Mouse (Mus musculus) MEL (cell line): ENCODE results near the gene Acvr1b. TPM values are rescaled to one million over a fixed set of nuclear protein-coding genes. Genes with fewer than 3 reads are reported as not detected.

Experiments
- DNase-seq: peaks from one replicate; pipeline ENCODE4 v3.0.0; 2011; ENCODE audit warnings: low read depth, low spot score
- H3K27ac ChIP-seq: 2 replicates; pipeline ENCODE4 v1.5.1; 2012; ENCODE audit warnings: low read depth, mild to moderate bottlenecking, control low read depth, low read length, moderate library complexity; ENCODE audit not compliant: control insufficient read depth
- H3K27me3 ChIP-seq, 2 experiments: fragments of 150-350 bp in 1 of 2; sonication (generic) in 1 of 2; 2 replicates each; pipeline ENCODE4 v1.6.1; 2012; ENCODE audit warnings: low read length in 2 of 2, mild to moderate bottlenecking in 2 of 2, improper control_type of control experiment in 1 of 2, moderate library complexity in 1 of 2; ENCODE audit not compliant: insufficient read depth in 2 of 2, control insufficient read depth in 1 of 2
- H3K36me3 ChIP-seq, 2 experiments: 2 replicates each; pipeline ENCODE4 v1.6.1; 2012 to 2014; ENCODE audit warnings: low read length in 2 of 2, improper control_type of control experiment in 1 of 2, inconsistent platforms in 1 of 2, mild to moderate bottlenecking in 1 of 2; ENCODE audit not compliant: insufficient read depth in 2 of 2, control insufficient read depth in 1 of 2
- H3K4me1 ChIP-seq, 2 experiments: fragments of 150-350 bp in 1 of 2; sonication (generic) in 1 of 2; 2 replicates each; pipeline ENCODE4 v1.6.1; 2012; ENCODE audit warnings: low read length in 2 of 2, improper control_type of control experiment in 1 of 2, mild to moderate bottlenecking in 1 of 2; ENCODE audit not compliant: insufficient read depth in 2 of 2, control insufficient read depth in 1 of 2
- H3K4me3 ChIP-seq, 2 experiments: fragments of 150-350 bp in 1 of 2; sonication (generic) in 1 of 2; 2 replicates each; pipeline ENCODE4 v1.5.1; 2012; ENCODE audit warnings: low read depth in 2 of 2, low read length in 2 of 2, mild to moderate bottlenecking in 2 of 2, moderate library complexity in 2 of 2, control low read depth in 1 of 2, improper control_type of control experiment in 1 of 2; ENCODE audit not compliant: control insufficient read depth in 1 of 2, insufficient read depth in 1 of 2
- H3K79me2 ChIP-seq: 2 replicates; pipeline ENCODE4 v1.6.1; 2012; ENCODE audit warnings: mild to moderate bottlenecking, low read length, moderate library complexity; ENCODE audit not compliant: control insufficient read depth, poor library complexity, insufficient read depth
- H3K9ac ChIP-seq: 2 replicates; pipeline ENCODE4 v1.6.1; 2012; ENCODE audit warnings: low read depth, mild to moderate bottlenecking, control low read depth, low read length, moderate library complexity; ENCODE audit not compliant: control insufficient read depth, poor library complexity, severe bottlenecking
- H3K9me3 ChIP-seq: fragments of 150-350 bp; sonication (generic); replicated peaks from 2 replicates; pipeline ENCODE4 v1.6.1; 2012; ENCODE audit warnings: mild to moderate bottlenecking, low read length, improper control_type of control experiment, moderate library complexity; ENCODE audit not compliant: insufficient read depth
- CHD1 ChIP-seq: IDR thresholded peaks from 2 replicates; pipeline ENCODE4 v1.6.1; 2012; ENCODE audit warnings: low read depth, mild to moderate bottlenecking, inconsistent platforms, low read length, improper control_type of control experiment
- CTCF ChIP-seq, 3 experiments: IDR thresholded peaks in 2 of 3; conservative IDR thresholded peaks in 1 of 3; 2 replicates each; pipeline ENCODE4 v1.5.1; 2011 to 2012; ENCODE audit warnings: low read length in 3 of 3, low read depth in 2 of 3, mild to moderate bottlenecking in 2 of 3, improper control_type of control experiment in 1 of 3, inconsistent platforms in 1 of 3, mixed read lengths in 1 of 3, moderate library complexity in 1 of 3; ENCODE audit not compliant: control insufficient read depth in 1 of 3, insufficient read depth in 1 of 3, poor library complexity in 1 of 3, severe bottlenecking in 1 of 3
- E2F4 ChIP-seq: IDR thresholded peaks from 2 replicates; pipeline ENCODE4 v1.6.1; 2011; ENCODE audit warnings: low read depth, low read length, improper control_type of control experiment, borderline replicate concordance
- ELF1 ChIP-seq: IDR thresholded peaks from 2 replicates; pipeline ENCODE4 v1.6.1; 2014; ENCODE audit warnings: low read depth, mild to moderate bottlenecking, inconsistent platforms, low read length, improper control_type of control experiment, moderate library complexity
- EP300 ChIP-seq, 2 experiments: IDR thresholded peaks; 2 replicates each; pipeline ENCODE4 v1.6.1; 2011; ENCODE audit warnings: improper control_type of control experiment in 2 of 2, low read length in 2 of 2, low read depth in 1 of 2, mild to moderate bottlenecking in 1 of 2
- KAT2A ChIP-seq: conservative IDR thresholded peaks from 2 replicates; pipeline ENCODE4 v1.6.1; 2012; ENCODE audit warnings: low read depth, low read length, improper control_type of control experiment, inconsistent platforms
- MEF2A ChIP-seq: IDR thresholded peaks from 2 replicates; pipeline ENCODE4 v1.6.1; 2014; ENCODE audit warnings: low read depth, mild to moderate bottlenecking, inconsistent platforms, low read length, improper control_type of control experiment; ENCODE audit not compliant: poor library complexity, insufficient replicate concordance, severe bottlenecking; ENCODE audit errors: extremely low read depth
- RAD21 ChIP-seq: IDR thresholded peaks from 2 replicates; pipeline ENCODE4 v1.6.1; 2011; ENCODE audit warnings: mild to moderate bottlenecking, low read depth, low read length, improper control_type of control experiment
- SIN3A ChIP-seq: IDR thresholded peaks from 2 replicates; pipeline ENCODE4 v1.6.1; 2012; ENCODE audit warnings: low read length, improper control_type of control experiment, inconsistent platforms
- SMC3 ChIP-seq: IDR thresholded peaks from 2 replicates; pipeline ENCODE4 v1.6.1; 2011; ENCODE audit warnings: low read depth, low read length, improper control_type of control experiment
- USF2 ChIP-seq, 2 experiments: IDR thresholded peaks; 2 replicates each; pipeline ENCODE4 v1.6.1; 2011 to 2012; ENCODE audit warnings: improper control_type of control experiment in 2 of 2, low read length in 2 of 2, borderline replicate concordance in 1 of 2, inconsistent platforms in 1 of 2, low read depth in 1 of 2, mild to moderate bottlenecking in 1 of 2; ENCODE audit not compliant: insufficient read depth in 1 of 2
- ZC3H11A ChIP-seq: IDR thresholded peaks from 2 replicates; pipeline ENCODE4 v1.6.1; 2012; ENCODE audit warnings: low read depth, mild to moderate bottlenecking, inconsistent platforms, low read length, improper control_type of control experiment
- ZKSCAN1 ChIP-seq: IDR thresholded peaks from 2 replicates; pipeline ENCODE4 v1.6.1; 2012; ENCODE audit warnings: low read depth, mild to moderate bottlenecking, inconsistent platforms, low read length, improper control_type of control experiment, moderate library complexity
- polyA plus RNA-seq, 2 experiments: library from polyadenylated mRNA; stranded (reverse) in 1 of 2; unstranded in 1 of 2; fragments of >175 nt in 1 of 2; fragments of >200 nt in 1 of 2; gene quantifications; 2 replicates each; pipeline versions ENCODE4 v1.2.1 to v1.2.4; 2012; ENCODE audit warnings: low replicate concordance in 2 of 2, low read depth in 1 of 2; ENCODE audit not compliant: insufficient read length in 2 of 2, insufficient read depth in 1 of 2, missing spikeins in 1 of 2
- total RNA-seq: library from RNA; depleted of rRNA; stranded (reverse); fragments of 300-350 nt; gene quantifications from 2 replicates; pipeline ENCODE4 v1.2.3, GENCODE M21; 2012

Acvr1b gene
- total and polyA plus RNA-seq, 3 experiments = 10.4 to 13.2 TPM; not detected in 1

DNA sequence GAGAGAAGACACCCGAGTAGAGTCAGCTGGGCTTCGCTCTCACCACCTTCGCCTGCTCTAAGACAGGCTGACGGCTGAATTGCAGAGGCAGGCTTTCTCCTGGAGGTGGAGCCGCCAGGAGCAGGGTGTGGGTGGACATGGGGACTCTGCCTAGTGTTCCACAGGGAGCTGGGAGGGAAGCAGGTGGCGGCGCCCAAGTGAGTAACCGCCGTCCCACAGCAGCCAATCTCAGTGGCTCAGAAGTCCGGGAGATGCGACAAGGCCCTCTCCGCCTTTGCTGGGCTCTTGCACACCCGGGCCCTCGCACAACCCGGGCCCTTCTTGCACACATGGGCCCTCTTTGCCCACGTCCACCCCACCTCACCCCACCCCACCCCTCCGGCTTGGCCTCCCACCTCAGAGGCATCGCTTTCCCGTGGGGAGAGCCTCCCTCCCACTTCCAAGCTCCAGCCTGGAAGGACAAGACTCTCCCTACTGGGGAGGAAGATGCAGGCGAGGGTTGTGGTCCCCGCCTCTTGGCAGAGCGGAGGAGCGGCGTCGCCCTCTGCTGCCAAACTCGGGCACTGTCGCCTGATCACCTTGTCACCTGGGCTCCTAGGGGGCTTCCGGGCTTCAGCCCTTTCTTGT lies 65.1 kb downstream of the Acvr1b start:
- Histone ChIP-seq H3K9ac (no peak overlapping the region), H3K4me3 (no peak overlapping the region)
- peak; percentile 63 for DNase-seq

DNA sequence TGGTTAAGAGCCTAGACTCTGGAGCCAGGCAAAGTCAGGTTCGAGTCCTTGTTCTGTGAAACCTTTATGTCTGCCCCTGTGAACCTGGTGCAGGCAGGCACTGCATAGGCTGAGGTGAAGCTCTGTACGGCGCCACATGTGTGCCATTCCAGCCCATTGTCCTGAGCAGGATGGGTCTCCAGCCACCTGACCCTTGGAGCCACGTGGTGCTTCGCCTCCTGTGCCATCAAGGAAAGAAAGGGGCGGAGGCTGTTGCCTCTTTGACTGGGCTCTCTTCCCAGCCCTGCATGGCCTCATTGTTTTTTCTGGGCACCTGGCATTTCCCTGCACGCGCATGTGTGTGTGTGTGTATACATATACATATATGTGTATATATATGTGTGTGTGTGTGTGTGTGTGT lies 66.0 kb downstream of the Acvr1b start:
- H3K4me1 ChIP-seq = peaks cover 0 to 8% of the 10 kb centered on the region in 2 experiments; a peak in 1 of 4 replicates
- no peaks in the 10 kb centered on the region; a peak in 1 of 4 replicates for H3K36me3 ChIP-seq
- H3K79me2 ChIP-seq = no peaks in the 10 kb centered on the region
- no peak overlapping the region for H3K4me3 ChIP-seq
- no peak overlapping the region for H3K9ac ChIP-seq
- TF ChIP-seq ELF1 (no peak), CHD1 (no peak), EP300 (IDR thresholded peaks at IDR 0.05; ENCODE audit: low read depth in 1 of 2, low read length in 2 of 2) (no peak), MEF2A (no peak), USF2 (IDR thresholded peaks at IDR 0.05; ENCODE audit: borderline replicate concordance in 1 of 2, insufficient read depth in 1 of 2, low read depth in 1 of 2, low read length in 2 of 2) (no peak)
- H3K9me3 ChIP-seq = no peaks in the 10 kb centered on the region
- no peaks in the 10 kb centered on the region for H3K27me3 ChIP-seq
- no peak for DNase-seq
- no peak overlapping the region for H3K27ac ChIP-seq

More for the DNA sequence above, 65.1 kb downstream of the Acvr1b start:
- peaks cover 0 to 8% of the 10 kb centered on the region in 2 experiments; a peak in 1 of 4 replicates for H3K4me1 ChIP-seq
- H3K9me3 ChIP-seq = no peaks in the 10 kb centered on the region
- no peak for TF ChIP-seq SIN3A
- no peak for TF ChIP-seq E2F4
- TF ChIP-seq CTCF (IDR thresholded peaks at IDR 0.05 in 2 of 3, conservative IDR thresholded peaks at IDR 0.05 in 1 of 3; ENCODE audit: control insufficient read depth in 1 of 3, insufficient read depth in 1 of 3, low read depth in 2 of 3, low read length in 3 of 3, poor library complexity in 1 of 3, severe bottlenecking in 1 of 3) = peak; percentile 69 to 88 (median 75)
- peak; percentile 49; the same call in 1 of the 2 replicates for TF ChIP-seq ZC3H11A
- no peak for TF ChIP-seq KAT2A
- TF ChIP-seq RAD21 = peak; percentile 68
- no peak for TF ChIP-seq ZKSCAN1
- TF ChIP-seq USF2 (IDR thresholded peaks at IDR 0.05; ENCODE audit: borderline replicate concordance in 1 of 2, insufficient read depth in 1 of 2, low read depth in 1 of 2, low read length in 2 of 2) = no peak
- TF ChIP-seq SMC3 = peak; percentile 65
- no peaks in the 10 kb centered on the region for H3K79me2 ChIP-seq
- no peak overlapping the region for H3K27ac ChIP-seq
- H3K36me3 ChIP-seq = no peaks in the 10 kb centered on the region; a peak in 1 of 4 replicates
- H3K27me3 ChIP-seq = no peaks in the 10 kb centered on the region
